ENCODE assay signal across 33 mouse cellular contexts in the genomic region with DNA sequence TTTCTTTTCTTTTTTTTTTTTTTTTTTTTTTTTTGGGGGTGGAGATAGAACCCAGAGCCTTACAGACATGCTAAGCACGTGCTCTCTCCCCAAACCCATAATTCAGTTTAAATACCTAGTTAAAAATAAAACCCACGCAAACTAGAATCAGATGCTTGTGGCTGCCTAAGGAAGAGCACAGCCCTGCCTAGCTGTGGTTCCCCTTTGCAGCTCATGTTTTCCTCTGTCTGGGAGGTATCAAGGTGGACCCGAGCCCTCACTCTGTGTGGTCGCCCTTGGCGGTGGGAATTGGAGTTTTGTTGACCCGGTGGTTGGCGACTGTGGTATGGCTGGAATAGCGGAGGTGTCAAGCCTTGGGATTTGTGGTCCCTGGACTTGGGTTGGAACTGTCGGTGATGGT. TPM values are rescaled to one million over a fixed set of nuclear protein-coding genes. Genes with fewer than 3 reads are reported as not detected.
DNase-seq lines count a peak whose midpoint lies in the region; ATAC-seq and TF ChIP-seq lines count a peak whose summit lies in the region.
"Had no signal": no experiment of that assay in that cellular context is flagged by ENCODE, and none has a peak within 500 bp of the region (broad histone marks: within the 10 kb centered on the region; RNA-seq: fewer than 3 reads in every experiment).

No protein-coding gene starts in this region.

- H3K4me1 ChIP-seq in embryonic facial prominence, embryonic 14.5 days (ENCODE audit: control insufficient read depth, insufficient read depth, low read length), result peaks cover 9% of the 10 kb centered on the region; the same call in 1 of the 2 replicates
- peaks cover 13% of the 10 kb centered on the region for H3K4me1 ChIP-seq in limb, embryonic 14.5 days (ENCODE audit: control insufficient read depth, insufficient read depth, low read length)
- H3K4me1 ChIP-seq in forebrain, embryonic 14.5 days (ENCODE audit: control insufficient read depth, insufficient read depth, low read length), result no peaks in the 10 kb centered on the region
- H3K4me1 ChIP-seq: forebrain, embryonic 15.5 days; intestine, embryonic 15.5 days had no signal

- no peak overlapping the region for H3K4me3 ChIP-seq in embryonic facial prominence, embryonic 14.5 days (ENCODE audit: low read depth, low read length)
- no peak overlapping the region for H3K4me3 ChIP-seq in limb, embryonic 14.5 days (replicated peaks; ENCODE audit: low read length)
- no peak overlapping the region for H3K4me3 ChIP-seq in forebrain, embryonic 14.5 days (ENCODE audit: low read depth, low read length)
- H3K4me3 ChIP-seq: embryonic facial prominence, embryonic 12.5 days; forebrain, embryonic 15.5 days; gastrocnemius, adult 2 months; heart, embryonic 15.5 days; hindbrain, embryonic 10.5 days; hindbrain, embryonic 13.5 days; intestine, embryonic 15.5 days had no signal

- no peaks in the 10 kb centered on the region for H3K9me3 ChIP-seq in embryonic facial prominence, embryonic 14.5 days (ENCODE audit: control insufficient read depth, low read length)
- no peaks in the 10 kb centered on the region for H3K9me3 ChIP-seq in limb, embryonic 14.5 days (ENCODE audit: control insufficient read depth, low read length)
- no peaks in the 10 kb centered on the region for H3K9me3 ChIP-seq in forebrain, embryonic 14.5 days (replicated peaks; ENCODE audit: control insufficient read depth, low read length)
- H3K9me3 ChIP-seq: embryonic facial prominence, embryonic 12.5 days; forebrain, embryonic 15.5 days; G1E; heart, embryonic 15.5 days; hindbrain, embryonic 10.5 days; hindbrain, embryonic 13.5 days; intestine, embryonic 15.5 days had no signal

- no peaks in the 10 kb centered on the region for H3K36me3 ChIP-seq in embryonic facial prominence, embryonic 14.5 days (ENCODE audit: control insufficient read depth, insufficient read depth, low read length)
- no peaks in the 10 kb centered on the region for H3K36me3 ChIP-seq in limb, embryonic 14.5 days (ENCODE audit: control insufficient read depth, insufficient read depth, low read length)
- H3K36me3 ChIP-seq in forebrain, embryonic 14.5 days (ENCODE audit: control insufficient read depth, insufficient read depth, low read length), result no peaks in the 10 kb centered on the region
- H3K36me3 ChIP-seq: embryonic facial prominence, embryonic 12.5 days; forebrain, embryonic 15.5 days; G1E; hindbrain, embryonic 10.5 days; hindbrain, embryonic 13.5 days; intestine, embryonic 15.5 days had no signal

- ATAC-seq in embryonic facial prominence, embryonic 14.5 days (ENCODE audit: low read depth), result peak; percentile 73; the same call in 1 of the 2 replicates
- ATAC-seq in limb, embryonic 14.5 days (ENCODE audit: low FRiP score, low read depth), result peak; percentile 47; the same call in 1 of the 2 replicates
- ATAC-seq in forebrain, embryonic 14.5 days, result no peak
- ATAC-seq: forebrain, embryonic 15.5 days; hindbrain, embryonic 16.5 days; intestine, embryonic 15.5 days; Patski had no signal

- H3K4me2 ChIP-seq in embryonic facial prominence, embryonic 14.5 days (ENCODE audit: low read depth, low read length), result no peak overlapping the region
- H3K4me2 ChIP-seq in limb, embryonic 14.5 days (replicated peaks; ENCODE audit: low read depth, low read length, severe bottlenecking), result no peak overlapping the region
- no peak overlapping the region for H3K4me2 ChIP-seq in forebrain, embryonic 14.5 days (ENCODE audit: low read length)
- H3K4me2 ChIP-seq: embryonic facial prominence, embryonic 12.5 days; forebrain, embryonic 15.5 days; heart, embryonic 11.5 days; heart, embryonic 15.5 days; hindbrain, embryonic 13.5 days; intestine, embryonic 15.5 days had no signal

- no peak for TF ChIP-seq POLR2A in limb, embryonic 14.5 days (IDR thresholded peaks at IDR 0.05; ENCODE audit: borderline replicate concordance, extremely low read depth, insufficient read depth, insufficient read length)

- H3K27me3 ChIP-seq in embryonic facial prominence, embryonic 14.5 days (replicated peaks; ENCODE audit: control insufficient read depth, insufficient read depth, low read length), result no peaks in the 10 kb centered on the region
- H3K27me3 ChIP-seq in limb, embryonic 14.5 days (ENCODE audit: control insufficient read depth, insufficient read depth, low read length), result no peaks in the 10 kb centered on the region
- no peaks in the 10 kb centered on the region for H3K27me3 ChIP-seq in forebrain, embryonic 14.5 days (replicated peaks; ENCODE audit: control insufficient read depth, insufficient read depth, low read length)
- H3K27me3 ChIP-seq: CH12.LX; embryonic facial prominence, embryonic 12.5 days; forebrain, embryonic 15.5 days; heart, embryonic 15.5 days; intestine, embryonic 15.5 days; Patski had no signal

- peak; percentile 86 for DNase-seq in heart, adult 11 months
- DNase-seq in heart, adult 18-20 months, result no peak
- DNase-seq in embryonic facial prominence, embryonic 14.5 days (ENCODE audit: low spot score), result peak; percentile 69
- peak; percentile 53 for DNase-seq in forelimb bud, embryonic 11.5 days (ENCODE audit: low read depth, low spot score)
- DNase-seq in limb, embryonic 14.5 days (ENCODE audit: low spot score), result peak; percentile 42
- no peak for DNase-seq in forebrain, embryonic 14.5 days (ENCODE audit: low spot score)
- no peak for DNase-seq in right cerebral cortex, adult 18-20 months
- DNase-seq: adrenal gland, postnatal 10 days; B cell, adult 2 months; cerebellum, adult 18-20 months; cerebellum, adult 9-10 months; cerebellum, postnatal 14 days; gastrocnemius, postnatal 14 days; heart, postnatal 10 days; heart, postnatal 36 days had no signal

- 62% methylated on average over 9 of the region's 9 CpGs for WGBS in embryonic facial prominence, embryonic 14.5 days
- 32% methylated on average over 9 of the region's 9 CpGs for WGBS in limb, embryonic 14.5 days
- 92% methylated on average over 9 of the region's 9 CpGs for WGBS in forebrain, embryonic 14.5 days

- no peak overlapping the region for H3K27ac ChIP-seq in embryonic facial prominence, embryonic 14.5 days (replicated peaks; ENCODE audit: low read depth, low read length)
- H3K27ac ChIP-seq in limb, embryonic 14.5 days (replicated peaks; ENCODE audit: low read depth, low read length), result 0 out of 2 replicates have a peak overlapping the region, but pooled peaks have one; percentile 9
- no peak overlapping the region for H3K27ac ChIP-seq in forebrain, embryonic 14.5 days (ENCODE audit: low read depth, low read length)
- H3K27ac ChIP-seq: embryonic facial prominence, embryonic 12.5 days; forebrain, embryonic 15.5 days; heart, embryonic 15.5 days; hindbrain, embryonic 10.5 days; hindbrain, embryonic 13.5 days; intestine, embryonic 15.5 days had no signal

- H3K9ac ChIP-seq in embryonic facial prominence, embryonic 14.5 days (ENCODE audit: low read depth, low read length), result no peak overlapping the region
- H3K9ac ChIP-seq in limb, embryonic 14.5 days (ENCODE audit: low read depth, low read length, severe bottlenecking), result no peak overlapping the region
- H3K9ac ChIP-seq in forebrain, embryonic 14.5 days (ENCODE audit: low read length), result no peak overlapping the region
- H3K9ac ChIP-seq: embryonic facial prominence, embryonic 12.5 days; forebrain, embryonic 15.5 days; heart, embryonic 15.5 days; hindbrain, embryonic 13.5 days; intestine, embryonic 15.5 days had no signal

RNA-seq across cellular contexts. Expression of a gene that starts 29.5 kb away (rescaled TPM):
- total RNA-seq in heart, adult 18-20 months (2021), result 1,000 to 10,000 TPM; 1,008 to 1,034 TPM
- 58.3 and 86.4 TPM in 2 replicates for polyA plus RNA-seq in embryonic facial prominence, embryonic 14.5 days (2014; fragmentation: Nextera tagmentation; extraction: Ambion mirVana)
- 37.7 and 44.1 TPM in 2 replicates for polyA plus RNA-seq in limb, embryonic 14.5 days (2012; rRNA removed)
- 20.0 and 26.6 TPM in 2 replicates for polyA plus RNA-seq in limb, embryonic 14.5 days (2014; fragmentation: Nextera tagmentation; extraction: Ambion mirVana)
- polyA plus RNA-seq in forebrain, embryonic 14.5 days (2014; fragmentation: Nextera tagmentation; extraction: Ambion mirVana), result 0.49 and 0.63 TPM in 2 replicates
- polyA plus RNA-seq: forebrain, embryonic 11.5 days; G1E had no signal

RNA-seq across cellular contexts. Expression of a gene that starts 36.3 kb away (rescaled TPM):
- not detected for total RNA-seq in heart, adult 18-20 months (2021)
- not detected in 2 replicates for polyA plus RNA-seq in embryonic facial prominence, embryonic 14.5 days (2014; fragmentation: Nextera tagmentation; extraction: Ambion mirVana)
- polyA plus RNA-seq in limb, embryonic 14.5 days (2012; rRNA removed), result not detected in 2 replicates
- polyA plus RNA-seq in limb, embryonic 14.5 days (2014; fragmentation: Nextera tagmentation; extraction: Ambion mirVana), result not detected in 2 replicates
- not detected in 2 replicates for polyA plus RNA-seq in forebrain, embryonic 14.5 days (2014; fragmentation: Nextera tagmentation; extraction: Ambion mirVana)
- total RNA-seq: adrenal gland, adult 18-20 months; adrenal gland, postnatal 10 days; adrenal gland, postnatal 36 days; G1E; gastrocnemius, adult 2 months; gastrocnemius, postnatal 14 days; gastrocnemius, postnatal 4 days; heart, adult 8-10 months; heart, postnatal 10 days; heart, postnatal 36 days had no signal
- polyA plus RNA-seq: embryonic facial prominence, embryonic 12.5 days; forebrain, embryonic 11.5 days; forebrain, embryonic 15.5 days; frontal cortex, adult 2 months; G1E; heart, embryonic 11.5 days; heart, embryonic 15.5 days; hindbrain, embryonic 10.5 days; hindbrain, embryonic 13.5 days; hindbrain, embryonic 16.5 days; intestine, embryonic 15.5 days; Patski had no signal

RNA-seq across cellular contexts. Expression of a gene that starts 41.0 kb away (rescaled TPM):
- total RNA-seq in heart, adult 18-20 months (2021), result 1 to 10 TPM; 1.9 to 2.5 TPM
- 0.77 and 1.00 TPM in 2 replicates for polyA plus RNA-seq in embryonic facial prominence, embryonic 14.5 days (2014; fragmentation: Nextera tagmentation; extraction: Ambion mirVana)
- polyA plus RNA-seq in limb, embryonic 14.5 days (2012; rRNA removed), result 0.09 and 0.38 TPM in 2 replicates
- 0.25 and 0.50 TPM in 2 replicates for polyA plus RNA-seq in limb, embryonic 14.5 days (2014; fragmentation: Nextera tagmentation; extraction: Ambion mirVana)
- polyA plus RNA-seq in forebrain, embryonic 14.5 days (2014; fragmentation: Nextera tagmentation; extraction: Ambion mirVana), result not detected in 2 replicates
- total RNA-seq: adrenal gland, adult 18-20 months; adrenal gland, postnatal 10 days; adrenal gland, postnatal 36 days; CH12.LX; gastrocnemius, adult 2 months; gastrocnemius, postnatal 14 days had no signal
- polyA plus RNA-seq: forebrain, embryonic 15.5 days; G1E; hindbrain, embryonic 10.5 days; hindbrain, embryonic 13.5 days; hindbrain, embryonic 16.5 days; intestine, embryonic 15.5 days; Patski had no signal

RNA-seq across cellular contexts. Expression of a gene that starts 55.8 kb away (rescaled TPM):
- 10 to 100 TPM; 52.9 to 56.9 TPM for total RNA-seq in heart, adult 18-20 months (2021)
- polyA plus RNA-seq in embryonic facial prominence, embryonic 14.5 days (2014; fragmentation: Nextera tagmentation; extraction: Ambion mirVana), result 65.0 and 68.7 TPM in 2 replicates
- polyA plus RNA-seq in limb, embryonic 14.5 days (2012; rRNA removed), result 44.3 TPM in 2 replicates
- 72.1 and 72.4 TPM in 2 replicates for polyA plus RNA-seq in limb, embryonic 14.5 days (2014; fragmentation: Nextera tagmentation; extraction: Ambion mirVana)
- 21.3 and 22.5 TPM in 2 replicates for polyA plus RNA-seq in forebrain, embryonic 14.5 days (2014; fragmentation: Nextera tagmentation; extraction: Ambion mirVana)
- polyA plus RNA-seq: G1E had no signal

Comparison
In these comparisons a context has a peak if more than half of its experiments do, and no peak if none do; other contexts are left out.
1. DNase-seq: peak in heart, adult 11 months (single experiment), embryonic facial prominence, embryonic 14.5 days (single experiment), forelimb bud, embryonic 11.5 days (single experiment) and limb, embryonic 14.5 days (single experiment); none in heart, adult 18-20 months (0 of 2), forebrain, embryonic 14.5 days (single experiment) and right cerebral cortex, adult 18-20 months (single experiment).
2. RNA of a gene that starts 29.5 kb away (polyA plus RNA-seq): 58.3 to 86.4 TPM in embryonic facial prominence, embryonic 14.5 days and 20.0 to 44.1 TPM in limb, embryonic 14.5 days; 0.49 to 0.63 TPM in forebrain, embryonic 14.5 days; every median in the first group is over 10 times any median in the second.